Mouse (Mus musculus) embryonic facial prominence, embryonic 12.5 days (tissue): ENCODE results near the gene Appbp2. TPM values are rescaled to one million over a fixed set of nuclear protein-coding genes. Genes with fewer than 3 reads are reported as not detected.
A peak's percentile ranks its signal among the peaks of the same experiment; 100 is the strongest.

Source experiments
- ATAC-seq: fragments of 200-750 bp; cut with Nextera tagmentation; 2 replicates; pipeline ENCODE4 v1.8.0; 2017; ENCODE audit not compliant: insufficient number of reproducible peaks, insufficient read depth, low FRiP score, low TSS enrichment
- H3K27ac ChIP-seq: fragments of 300-500 bp; sonication (generic); 2 replicates; pipeline ENCODE4 v1.5.1; 2016; ENCODE audit warnings: mild to moderate bottlenecking
- H3K27me3 ChIP-seq: fragments of 300-500 bp; sonication (generic); 2 replicates; pipeline ENCODE4 v1.6.1; 2016; ENCODE audit warnings: mild to moderate bottlenecking, moderate library complexity
- H3K36me3 ChIP-seq: fragments of 300-500 bp; sonication (generic); 2 replicates; pipeline ENCODE4 v1.6.1; 2016; ENCODE audit warnings: mild to moderate bottlenecking
- H3K4me1 ChIP-seq: fragments of 300-500 bp; sonication (generic); 2 replicates; pipeline ENCODE4 v1.6.1; 2016
- H3K4me2 ChIP-seq: fragments of 300-500 bp; sonication (generic); replicated peaks from 2 replicates; pipeline ENCODE4 v1.6.1; 2016; ENCODE audit warnings: mild to moderate bottlenecking, moderate library complexity
- H3K4me3 ChIP-seq: fragments of 300-500 bp; sonication (generic); 2 replicates; pipeline ENCODE4 v1.5.1; 2016; ENCODE audit warnings: mild to moderate bottlenecking
- H3K9ac ChIP-seq: fragments of 300-500 bp; sonication (generic); 2 replicates; pipeline ENCODE4 v1.6.1; 2016; ENCODE audit warnings: mild to moderate bottlenecking, moderate library complexity
- H3K9me3 ChIP-seq: fragments of 300-500 bp; sonication (generic); 2 replicates; pipeline ENCODE4 v1.6.1; 2016; ENCODE audit warnings: mild to moderate bottlenecking, moderate library complexity
- WGBS: fragments of 180-500 bp; shearing (Covaris S2); methylation state at CpG from one replicate; pipeline ENCODE4 v1.1.7; 2016; 5-methylcytosine and 5-hydroxymethylcytosine counted together
- polyA plus RNA-seq: library from polyadenylated mRNA; unstranded; fragments of >200 nt; fragmentation: Nextera tagmentation; extraction: Ambion mirVana; gene quantifications from 2 replicates; pipeline ENCODE4 v1.2.1, GENCODE M21; 2016

The Appbp2 gene
- polyA plus RNA-seq, 1 experiment from 2014 or later: 48.6 TPM

- Histone ChIP-seq H3K27ac (no peak overlapping the region), H3K27me3 (no peaks in the 10 kb centered on the region), H3K4me3 (no peak overlapping the region), H3K4me2 (no peak overlapping the region), H3K9me3 (no peaks in the 10 kb centered on the region), H3K36me3 (no peaks in the 10 kb centered on the region), H3K4me1 (no peaks in the 10 kb centered on the region), H3K9ac (no peak overlapping the region)
- ATAC-seq: no peak
- WGBS: 43% methylated on average over 3 of the region's 3 CpGs
Observed at GRCm38 (mm10) chr11:85255471-85256027, 20.6 kb upstream of the Appbp2 start.

DNA sequence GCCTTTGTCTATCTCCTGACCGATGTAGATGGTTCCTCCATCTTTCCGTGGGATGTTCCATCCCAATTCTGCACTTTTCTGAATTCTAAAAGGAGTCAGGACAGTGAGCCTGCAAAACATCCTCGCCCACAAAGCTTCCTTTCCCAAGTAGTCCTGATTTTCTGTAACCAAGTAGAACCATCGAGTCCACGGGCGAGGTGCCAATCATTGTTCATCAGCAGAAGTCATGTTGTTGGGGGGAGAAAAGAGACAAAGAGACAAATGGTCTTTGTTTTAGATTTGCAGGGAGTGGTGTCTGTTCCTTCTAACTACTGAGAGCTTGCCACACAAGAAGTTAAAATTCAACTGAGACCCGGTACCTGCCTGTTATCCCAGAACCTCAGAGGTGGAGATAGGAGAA, 18.7 kb upstream of the Appbp2 start:
- Histone ChIP-seq H3K36me3 (no peaks in the 10 kb centered on the region), H3K4me2 (no peak overlapping the region), H3K9me3 (no peaks in the 10 kb centered on the region), H3K4me1 (no peaks in the 10 kb centered on the region), H3K27me3 (no peaks in the 10 kb centered on the region), H3K4me3 (no peak overlapping the region), H3K27ac (no peak overlapping the region), H3K9ac (no peak overlapping the region)
- WGBS: 78% methylated on average over 7 of the region's 7 CpGs
- no peak for ATAC-seq

- Histone ChIP-seq H3K4me2 (no peak overlapping the region), H3K9ac (no peak overlapping the region), H3K4me3 (no peak overlapping the region), H3K4me1 (no peaks in the 10 kb centered on the region), H3K27me3 (no peaks in the 10 kb centered on the region), H3K27ac (no peak overlapping the region), H3K36me3 (no peaks in the 10 kb centered on the region), H3K9me3 (no peaks in the 10 kb centered on the region)
- no peak for ATAC-seq
- 66% methylated on average over 5 of the region's 5 CpGs for WGBS
Observed at GRCm38 (mm10) chr11:85253006-85253405, 18.1 kb upstream of the Appbp2 start.

DNA sequence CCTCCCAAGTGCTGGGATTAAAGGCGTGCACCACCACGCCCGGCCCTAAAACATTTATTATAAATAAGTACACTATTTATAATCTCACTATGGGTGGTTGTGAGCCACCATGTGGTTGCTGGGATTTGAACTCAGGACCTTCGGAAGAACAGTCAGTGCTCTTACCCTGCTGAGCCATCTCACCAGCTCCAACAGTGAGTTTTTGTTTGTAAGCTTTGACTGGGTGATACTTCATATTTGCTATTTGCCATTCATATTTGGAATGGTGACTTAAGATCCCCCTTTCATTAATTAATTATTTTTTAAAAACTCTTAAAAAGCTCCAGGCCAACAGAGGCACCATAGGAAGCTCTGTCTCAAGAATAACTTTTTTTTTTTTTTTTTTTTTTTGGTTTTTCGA, 17.0 kb upstream of the Appbp2 start:
- no peak overlapping the region for H3K9ac ChIP-seq
- H3K9me3 ChIP-seq: no peaks in the 10 kb centered on the region
- H3K4me2 ChIP-seq: no peak overlapping the region
- WGBS: 82% methylated on average over 5 of the region's 5 CpGs
- no peaks in the 10 kb centered on the region for H3K4me1 ChIP-seq
- no peak overlapping the region for H3K27ac ChIP-seq
- no peak overlapping the region for H3K4me3 ChIP-seq
- no peak for ATAC-seq
- no peaks in the 10 kb centered on the region for H3K36me3 ChIP-seq
- no peaks in the 10 kb centered on the region for H3K27me3 ChIP-seq

- Histone ChIP-seq H3K4me3 (no peak overlapping the region), H3K4me2 (no peak overlapping the region), H3K4me1 (no peaks in the 10 kb centered on the region), H3K36me3 (no peaks in the 10 kb centered on the region), H3K9me3 (no peaks in the 10 kb centered on the region), H3K27ac (no peak overlapping the region), H3K9ac (no peak overlapping the region), H3K27me3 (no peaks in the 10 kb centered on the region)
- ATAC-seq: no peak
- 46% methylated on average over 3 of the region's 3 CpGs for WGBS
Observed at GRCm38 (mm10) chr11:85250467-85250866, 15.5 kb upstream of the Appbp2 start.

DNA sequence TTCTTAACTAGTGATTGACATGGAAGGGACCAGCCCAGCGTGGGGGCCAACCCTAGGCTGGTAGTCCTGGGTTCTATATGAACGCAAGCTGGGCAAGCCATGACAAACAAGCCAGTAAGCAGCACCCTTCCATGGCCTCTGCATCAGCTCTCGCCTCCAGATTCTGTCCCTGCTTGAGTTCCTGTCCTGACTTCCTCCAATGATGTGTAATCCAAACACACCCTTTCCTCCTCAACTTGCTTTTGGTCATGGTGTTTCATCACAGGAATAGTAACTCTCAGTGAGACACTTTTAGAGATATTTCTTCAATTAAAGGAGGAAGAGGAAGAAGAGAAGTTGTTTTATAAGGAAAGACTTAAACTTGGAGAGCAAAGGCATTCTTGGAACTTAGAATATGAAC, 14.4 kb upstream of the Appbp2 start:
- Histone ChIP-seq H3K27me3 (no peaks in the 10 kb centered on the region), H3K4me2 (no peak overlapping the region), H3K27ac (no peak overlapping the region), H3K9ac (no peak overlapping the region), H3K4me1 (no peaks in the 10 kb centered on the region), H3K36me3 (no peaks in the 10 kb centered on the region), H3K9me3 (no peaks in the 10 kb centered on the region), H3K4me3 (no peak overlapping the region)
- WGBS: 75% methylated on average over 3 of the region's 3 CpGs
- ATAC-seq: no peak

- no peaks in the 10 kb centered on the region for H3K36me3 ChIP-seq
- H3K4me2 ChIP-seq: no peak overlapping the region
- no peak for ATAC-seq
- H3K27me3 ChIP-seq: no peaks in the 10 kb centered on the region
- no peaks in the 10 kb centered on the region for H3K9me3 ChIP-seq
- H3K27ac ChIP-seq: no peak overlapping the region
- H3K4me3 ChIP-seq: no peak overlapping the region
- WGBS: 88% methylated on average over 2 of the region's 2 CpGs
- H3K9ac ChIP-seq: no peak overlapping the region
- H3K4me1 ChIP-seq: 0 out of 2 replicates have a peak, but pooled peaks cover 3% of the 10 kb centered on the region
Observed at GRCm38 (mm10) chr11:85248151-85248550, 13.2 kb upstream of the Appbp2 start.

- 83% methylated on average over 8 of the region's 8 CpGs for WGBS
- no peak overlapping the region for H3K27ac ChIP-seq
- H3K4me2 ChIP-seq: no peak overlapping the region
- no peak overlapping the region for H3K9ac ChIP-seq
- ATAC-seq: no peak
- no peak overlapping the region for H3K4me3 ChIP-seq
- H3K36me3 ChIP-seq: no peaks in the 10 kb centered on the region; the same call in 1 of the 2 replicates
- H3K4me1 ChIP-seq: 0 out of 2 replicates have a peak, but pooled peaks cover 3% of the 10 kb centered on the region
- H3K27me3 ChIP-seq: no peaks in the 10 kb centered on the region
- no peaks in the 10 kb centered on the region for H3K9me3 ChIP-seq
Observed at GRCm38 (mm10) chr11:85241226-85241625, 6.3 kb upstream of the Appbp2 start.

- 88% methylated on average over 3 of the region's 3 CpGs for WGBS
- no peak overlapping the region for H3K4me2 ChIP-seq
- no peak for ATAC-seq
Observed at GRCm38 (mm10) chr11:85240211-85240610, 5.3 kb upstream of the Appbp2 start.

DNA sequence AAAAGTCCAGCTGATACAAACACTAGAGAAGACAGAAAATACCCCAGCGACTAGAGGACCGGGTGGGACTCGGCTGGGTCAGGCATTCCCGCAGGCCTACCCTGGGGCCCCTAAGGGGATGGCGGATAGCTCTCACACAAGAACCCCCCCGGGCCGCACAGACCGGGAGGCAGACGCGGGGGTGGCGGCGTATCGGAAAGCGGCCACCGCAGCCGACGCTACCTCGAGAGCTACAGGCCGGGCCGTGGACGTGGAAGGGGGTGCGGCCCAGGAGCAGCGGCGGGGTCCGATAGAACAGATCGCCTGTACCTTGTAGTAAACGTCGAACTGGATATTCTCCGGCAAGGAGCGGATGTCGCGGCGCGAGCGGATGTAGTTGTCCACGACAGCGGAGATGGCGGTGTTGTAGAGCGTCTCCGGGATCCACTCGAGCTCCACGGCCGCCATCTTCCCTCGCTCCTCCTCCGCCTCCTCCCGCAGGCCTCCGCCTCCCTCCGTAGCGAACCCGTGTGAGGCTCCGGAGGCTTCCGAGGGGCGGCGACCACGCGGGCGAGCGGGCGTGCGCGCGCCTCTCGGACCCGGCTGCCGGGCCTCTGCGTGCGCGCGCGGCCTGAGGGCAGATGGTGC, 454 bp downstream of the Appbp2 start:
- ATAC-seq: peak; percentile 86
- no peaks in the 10 kb centered on the region for H3K9me3 ChIP-seq
- WGBS: under 1% methylated on average over 69 of the region's 70 CpGs
- H3K27ac ChIP-seq: peak overlapping the region; percentile 99
- H3K36me3 ChIP-seq: peaks cover 15% of the 10 kb centered on the region; the same call in 1 of the 2 replicates
- no peaks in the 10 kb centered on the region for H3K27me3 ChIP-seq
- H3K4me3 ChIP-seq: peak overlapping the region; percentile 82
- peaks cover 8% of the 10 kb centered on the region for H3K4me1 ChIP-seq
- H3K9ac ChIP-seq: peak overlapping the region; percentile 87
- peak overlapping the region; percentile 79 for H3K4me2 ChIP-seq

More at GRCm38 (mm10) chr11:85240211-85240610, 5.3 kb upstream of the Appbp2 start:
- no peaks in the 10 kb centered on the region for H3K27me3 ChIP-seq
- 0 out of 2 replicates have a peak, but pooled peaks cover 3% of the 10 kb centered on the region for H3K4me1 ChIP-seq
- no peaks in the 10 kb centered on the region for H3K9me3 ChIP-seq
- H3K27ac ChIP-seq: no peak overlapping the region
- no peak overlapping the region for H3K9ac ChIP-seq
- H3K36me3 ChIP-seq: no peaks in the 10 kb centered on the region; the same call in 1 of the 2 replicates
- no peak overlapping the region for H3K4me3 ChIP-seq

DNA sequence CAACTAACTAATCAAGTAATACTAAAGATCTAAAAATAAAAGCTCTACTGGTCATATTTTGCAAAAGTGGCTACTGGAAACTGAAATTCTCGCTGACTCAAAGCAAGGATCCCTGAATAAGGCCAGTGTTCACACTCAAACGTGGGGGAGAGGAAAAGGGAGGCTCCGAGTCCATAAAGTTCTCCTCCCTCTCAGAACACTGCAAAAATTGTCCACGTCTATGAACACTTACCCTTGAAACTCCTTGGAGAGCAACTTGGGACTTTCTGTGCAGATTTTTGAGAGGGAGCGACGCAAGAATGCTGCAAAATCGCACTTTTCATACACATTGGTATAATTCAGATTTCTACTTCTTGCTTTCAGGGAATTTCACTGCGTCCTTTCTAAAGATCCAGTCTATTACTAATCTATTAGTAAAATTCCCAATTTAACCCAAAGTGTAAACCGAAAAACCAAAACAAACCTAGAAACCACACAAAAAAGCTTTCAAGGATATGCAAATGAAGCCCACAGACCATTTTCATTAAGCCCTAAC, 1.2 kb downstream of the Appbp2 start:
- no peak for ATAC-seq
- Histone ChIP-seq H3K4me3 (peak overlapping the region; percentile 82), H3K4me2 (peak overlapping the region; percentile 79), H3K4me1 (peaks cover 8% of the 10 kb centered on the region), H3K27me3 (no peaks in the 10 kb centered on the region), H3K27ac (peak overlapping the region; percentile 99), H3K9me3 (no peaks in the 10 kb centered on the region), H3K9ac (peak overlapping the region; percentile 87), H3K36me3 (peaks cover 15% of the 10 kb centered on the region; the same call in 1 of the 2 replicates)
- WGBS: 11% methylated on average over 9 of the region's 9 CpGs

- 95% methylated on average over 3 of the region's 3 CpGs for WGBS
- Histone ChIP-seq H3K4me3 (no peak overlapping the region), H3K4me1 (no peaks in the 10 kb centered on the region), H3K27me3 (no peaks in the 10 kb centered on the region), H3K36me3 (peaks cover 15% of the 10 kb centered on the region), H3K9ac (no peak overlapping the region), H3K27ac (no peak overlapping the region), H3K4me2 (no peak overlapping the region), H3K9me3 (no peaks in the 10 kb centered on the region)
- ATAC-seq: no peak
Observed at GRCm38 (mm10) chr11:85223248-85223647, 11.7 kb downstream of the Appbp2 start.
